Mouse (Mus musculus): ENCODE data around the gene Il17a. TPM values are rescaled to one million over a fixed set of nuclear protein-coding genes. Genes with fewer than 3 reads are reported as not detected.

Il17a gene
- not detected in 2 replicates for polyA plus RNA-seq (2014; fragmentation: Nextera tagmentation; extraction: Ambion mirVana)

GRCm38 (mm10) chr1:20730903-20731302 lies at the start of gene Il17a:
Gene Il17a (plus strand): TSS chr1:20730905.
- no peak for ATAC-seq (ENCODE audit: low FRiP score)
- Histone ChIP-seq H3K4me3 (ENCODE audit: low read depth, low read length) (no peak within 1 kb of the TSS), H3K9me3 (ENCODE audit: control insufficient read depth, low read length) (0 out of 2 replicates have a peak, but pooled peaks cover 6% of the 10 kb centered on the region), H3K36me3 (ENCODE audit: control insufficient read depth, insufficient read depth, low read length) (no peaks in the 10 kb centered on the region), H3K4me2 (no peak within 1 kb of the TSS), H3K27me3 (ENCODE audit: control insufficient read depth, insufficient read depth, low read length) (no peaks in the 10 kb centered on the region), H3K27ac (ENCODE audit: low read depth, low read length) (no peak within 1 kb of the TSS), H3K9ac (ENCODE audit: low read length) (no peak within 1 kb of the TSS), H3K4me1 (ENCODE audit: control insufficient read depth, insufficient read depth, low read length) (no peaks in the 10 kb centered on the region)
- DNase-seq (ENCODE audit: low spot score, missing footprints): no peak
- WGBS: 93% methylated on average over 10 of the region's 10 CpGs

- Histone ChIP-seq H3K4me2 (no peak overlapping the region), H3K9ac (ENCODE audit: low read length) (no peak overlapping the region), H3K27ac (ENCODE audit: low read depth, low read length) (no peak overlapping the region), H3K4me1 (ENCODE audit: control insufficient read depth, insufficient read depth, low read length) (no peaks in the 10 kb centered on the region), H3K9me3 (ENCODE audit: control insufficient read depth, low read length) (no peaks in the 10 kb centered on the region), H3K36me3 (ENCODE audit: control insufficient read depth, insufficient read depth, low read length) (no peaks in the 10 kb centered on the region), H3K4me3 (ENCODE audit: low read depth, low read length) (no peak overlapping the region), H3K27me3 (ENCODE audit: control insufficient read depth, insufficient read depth, low read length) (no peaks in the 10 kb centered on the region)
- no peak for DNase-seq (ENCODE audit: low spot score, missing footprints)
- ATAC-seq (ENCODE audit: low FRiP score): no peak
These were observed 47.9 kb upstream of the Il17a start for GRCm38 (mm10) chr1:20682849-20683248.

GRCm38 (mm10) chr1:20683386-20683785 lies 47.3 kb upstream of the Il17a start:
- DNase-seq (ENCODE audit: low spot score, missing footprints) (no peak), ATAC-seq (ENCODE audit: low FRiP score) (no peak)
- Histone ChIP-seq H3K4me2 (no peak overlapping the region), H3K4me3 (ENCODE audit: low read depth, low read length) (no peak overlapping the region), H3K4me1 (ENCODE audit: control insufficient read depth, insufficient read depth, low read length) (no peaks in the 10 kb centered on the region), H3K36me3 (ENCODE audit: control insufficient read depth, insufficient read depth, low read length) (no peaks in the 10 kb centered on the region), H3K27me3 (ENCODE audit: control insufficient read depth, insufficient read depth, low read length) (no peaks in the 10 kb centered on the region), H3K9ac (ENCODE audit: low read length) (no peak overlapping the region), H3K9me3 (ENCODE audit: control insufficient read depth, low read length) (no peaks in the 10 kb centered on the region), H3K27ac (ENCODE audit: low read depth, low read length) (no peak overlapping the region)
- 95% methylated on average over 5 of the region's 5 CpGs for WGBS

- Histone ChIP-seq H3K27ac (ENCODE audit: low read depth, low read length) (no peak overlapping the region), H3K4me1 (ENCODE audit: control insufficient read depth, insufficient read depth, low read length) (no peaks in the 10 kb centered on the region), H3K36me3 (ENCODE audit: control insufficient read depth, insufficient read depth, low read length) (no peaks in the 10 kb centered on the region), H3K9ac (ENCODE audit: low read length) (no peak overlapping the region), H3K9me3 (ENCODE audit: control insufficient read depth, low read length) (no peaks in the 10 kb centered on the region), H3K4me2 (no peak overlapping the region), H3K27me3 (ENCODE audit: control insufficient read depth, insufficient read depth, low read length) (no peaks in the 10 kb centered on the region), H3K4me3 (ENCODE audit: low read depth, low read length) (no peak overlapping the region)
- 83% methylated on average over 3 of the region's 3 CpGs for WGBS
- ATAC-seq (ENCODE audit: low FRiP score): no peak
- DNase-seq (ENCODE audit: low spot score, missing footprints): no peak
These were observed 46.9 kb upstream of the Il17a start for GRCm38 (mm10) chr1:20683853-20684252.

GRCm38 (mm10) chr1:20684403-20684802 lies 46.3 kb upstream of the Il17a start:
- H3K36me3 ChIP-seq (ENCODE audit: control insufficient read depth, insufficient read depth, low read length): no peaks in the 10 kb centered on the region
- H3K4me1 ChIP-seq (ENCODE audit: control insufficient read depth, insufficient read depth, low read length): no peaks in the 10 kb centered on the region
- no peaks in the 10 kb centered on the region for H3K27me3 ChIP-seq (ENCODE audit: control insufficient read depth, insufficient read depth, low read length)
- no peaks in the 10 kb centered on the region for H3K9me3 ChIP-seq (ENCODE audit: control insufficient read depth, low read length)
- H3K9ac ChIP-seq (ENCODE audit: low read length): no peak overlapping the region
- H3K4me3 ChIP-seq (ENCODE audit: low read depth, low read length): no peak overlapping the region
- DNase-seq (ENCODE audit: low spot score, missing footprints) (no peak), ATAC-seq (ENCODE audit: low FRiP score) (no peak)
- 86% methylated on average over 3 of the region's 3 CpGs for WGBS
- no peak overlapping the region for H3K4me2 ChIP-seq
- no peak overlapping the region for H3K27ac ChIP-seq (ENCODE audit: low read depth, low read length)

- Histone ChIP-seq H3K4me2 (no peak overlapping the region), H3K4me3 (ENCODE audit: low read depth, low read length) (no peak overlapping the region), H3K36me3 (ENCODE audit: control insufficient read depth, insufficient read depth, low read length) (no peaks in the 10 kb centered on the region), H3K9ac (ENCODE audit: low read length) (no peak overlapping the region), H3K9me3 (ENCODE audit: control insufficient read depth, low read length) (no peaks in the 10 kb centered on the region), H3K27me3 (ENCODE audit: control insufficient read depth, insufficient read depth, low read length) (no peaks in the 10 kb centered on the region), H3K4me1 (ENCODE audit: control insufficient read depth, insufficient read depth, low read length) (no peaks in the 10 kb centered on the region), H3K27ac (ENCODE audit: low read depth, low read length) (no peak overlapping the region)
- WGBS: 88% methylated on average over 2 of the region's 2 CpGs
- DNase-seq (ENCODE audit: low spot score, missing footprints) (peak; percentile 41), ATAC-seq (ENCODE audit: low FRiP score) (no peak)
These were observed 45.3 kb upstream of the Il17a start for GRCm38 (mm10) chr1:20685393-20685792.

- H3K27ac ChIP-seq (ENCODE audit: low read depth, low read length): no peak overlapping the region
- H3K4me1 ChIP-seq (ENCODE audit: control insufficient read depth, insufficient read depth, low read length): no peaks in the 10 kb centered on the region
- H3K36me3 ChIP-seq (ENCODE audit: control insufficient read depth, insufficient read depth, low read length): no peaks in the 10 kb centered on the region
- H3K9me3 ChIP-seq (ENCODE audit: control insufficient read depth, low read length): no peaks in the 10 kb centered on the region
- H3K27me3 ChIP-seq (ENCODE audit: control insufficient read depth, insufficient read depth, low read length): no peaks in the 10 kb centered on the region
- WGBS: 89% methylated on average over 4 of the region's 4 CpGs
- H3K9ac ChIP-seq (ENCODE audit: low read length): no peak overlapping the region
- no peak overlapping the region for H3K4me3 ChIP-seq (ENCODE audit: low read depth, low read length)
- ATAC-seq (ENCODE audit: low FRiP score) (no peak), DNase-seq (ENCODE audit: low spot score, missing footprints) (no peak)
- H3K4me2 ChIP-seq: no peak overlapping the region
These were observed 44.8 kb upstream of the Il17a start for GRCm38 (mm10) chr1:20685907-20686306.

- Histone ChIP-seq H3K9me3 (ENCODE audit: control insufficient read depth, low read length) (no peaks in the 10 kb centered on the region), H3K9ac (ENCODE audit: low read length) (no peak overlapping the region), H3K27me3 (ENCODE audit: control insufficient read depth, insufficient read depth, low read length) (no peaks in the 10 kb centered on the region), H3K4me3 (ENCODE audit: low read depth, low read length) (no peak overlapping the region), H3K36me3 (ENCODE audit: control insufficient read depth, insufficient read depth, low read length) (no peaks in the 10 kb centered on the region), H3K4me1 (ENCODE audit: control insufficient read depth, insufficient read depth, low read length) (no peaks in the 10 kb centered on the region), H3K27ac (ENCODE audit: low read depth, low read length) (no peak overlapping the region), H3K4me2 (no peak overlapping the region)
- 91% methylated on average over 8 of the region's 8 CpGs for WGBS
- peak; percentile 28 for DNase-seq (ENCODE audit: low spot score, missing footprints)
- ATAC-seq (ENCODE audit: low FRiP score): no peak
These were observed 39.4 kb upstream of the Il17a start for GRCm38 (mm10) chr1:20691336-20691735.

- H3K4me3 ChIP-seq (ENCODE audit: low read depth, low read length): no peak overlapping the region
- H3K4me1 ChIP-seq (ENCODE audit: control insufficient read depth, insufficient read depth, low read length): no peaks in the 10 kb centered on the region
- H3K27me3 ChIP-seq (ENCODE audit: control insufficient read depth, insufficient read depth, low read length): no peaks in the 10 kb centered on the region
- no peaks in the 10 kb centered on the region for H3K36me3 ChIP-seq (ENCODE audit: control insufficient read depth, insufficient read depth, low read length)
- 89% methylated on average over 6 of the region's 6 CpGs for WGBS
- no peak overlapping the region for H3K4me2 ChIP-seq
- no peak for ATAC-seq (ENCODE audit: low FRiP score)
- H3K9ac ChIP-seq (ENCODE audit: low read length): no peak overlapping the region
- peak; percentile 73 for DNase-seq (ENCODE audit: low spot score, missing footprints)
- H3K27ac ChIP-seq (ENCODE audit: low read depth, low read length): no peak overlapping the region
- H3K9me3 ChIP-seq (ENCODE audit: control insufficient read depth, low read length): no peaks in the 10 kb centered on the region
These were observed 36.9 kb upstream of the Il17a start for GRCm38 (mm10) chr1:20693634-20694313.

All from midbrain, embryonic 11.5 days (tissue).